Mouse (Mus musculus) kidney, adult 2 months (tissue): Measurements from ENCODE around the gene Pfkfb1.

Source experiments
- CTCF ChIP-seq: fragments of 200-500 bp; conservative IDR thresholded peaks from 2 replicates; pipeline ENCODE4 v1.5.1; 2011; ENCODE audit warnings: low read depth, mild to moderate bottlenecking, control low read depth, low read length, moderate library complexity, mixed read lengths; ENCODE audit not compliant: insufficient read depth, insufficient read length
- POLR2A ChIP-seq: fragments of 200-500 bp; IDR thresholded peaks from one replicate; pipeline ENCODE4 v1.6.1; 2011; ENCODE audit warnings: low read depth, low read length, control low read depth

DNA sequence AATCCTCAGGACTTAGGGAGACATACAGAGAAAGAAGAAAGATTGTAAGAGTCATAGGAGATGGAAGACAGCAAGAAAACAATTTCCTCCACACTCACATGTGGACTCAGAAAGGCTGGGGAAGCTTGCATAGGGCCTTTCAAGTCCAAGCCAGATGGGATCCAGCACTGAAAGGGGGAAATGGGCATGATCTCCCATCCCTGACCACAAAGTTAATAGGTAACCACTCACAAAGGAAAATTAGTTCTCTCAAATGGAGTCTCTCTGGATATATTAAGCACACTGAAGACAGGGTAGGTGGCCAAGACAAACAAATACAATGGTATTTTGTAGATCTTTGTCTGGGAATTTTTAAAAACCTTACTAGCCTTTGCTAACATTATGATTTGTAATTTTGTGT is 6.1 kb upstream of the Pfkfb1 start:
- TF ChIP-seq CTCF: no peak
- no peak for TF ChIP-seq POLR2A
